Mouse (Mus musculus) megakaryocyte, embryonic 14.5 days (primary cell): Measurements from ENCODE around the gene Agrp.

ENCODE experiments used
- FLI1 ChIP-seq: IDR thresholded peaks from 2 replicates; pipeline ENCODE4 v1.6.1; 2012; ENCODE audit warnings: low read length, inconsistent platforms, mixed read lengths
- GATA1 ChIP-seq: IDR thresholded peaks from 3 replicates; pipeline ENCODE4 v1.6.1; 2012; ENCODE audit warnings: mixed read lengths, low read length, inconsistent platforms, borderline replicate concordance

- TF ChIP-seq GATA1 (no peak), FLI1 (no peak)
These were observed 21.3 kb downstream of the Agrp start for GRCm38 (mm10) chr8:105615942-105616341.
